Mouse (Mus musculus) thymus, postnatal 4 days (tissue): Measurements from ENCODE around the gene Hbs1l.

Experiments
- DNase-seq: peaks from one replicate; pipeline ENCODE4 v3.0.0; 2021

The Hbs1l gene

GRCm38 (mm10) chr10:21410711-21411110 is 114.9 kb downstream of the Hbs1l start:
- DNase-seq = no peak

GRCm38 (mm10) chr10:21411621-21412205 is 115.9 kb downstream of the Hbs1l start:
- no peak for DNase-seq

DNA sequence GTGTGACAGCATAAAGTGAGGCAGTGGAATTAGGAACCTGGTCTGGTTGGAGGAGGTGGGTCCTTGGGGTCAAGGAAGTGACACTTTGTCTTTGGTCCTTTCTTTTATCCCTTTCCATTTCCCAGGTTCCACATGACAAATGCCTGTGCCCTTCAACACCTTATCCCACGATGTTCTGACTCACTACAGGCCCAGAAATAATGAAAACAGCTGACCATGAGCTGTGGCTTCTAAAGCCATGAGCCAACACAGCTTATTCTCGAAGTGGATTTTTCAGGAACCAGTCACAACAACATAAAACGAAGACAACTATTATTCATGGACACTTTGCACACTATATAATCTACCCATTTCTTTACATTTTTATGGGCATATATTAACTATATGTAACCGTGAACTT is 119.3 kb downstream of the Hbs1l start:
- DNase-seq = no peak

GRCm38 (mm10) chr10:21416184-21416583 is 120.4 kb downstream of the Hbs1l start:
- DNase-seq = no peak
